Mouse (Mus musculus): ENCODE data around the gene Smoc2. TPM values are rescaled to one million over a fixed set of nuclear protein-coding genes. Genes with fewer than 3 reads are reported as not detected.

The Smoc2 gene
- 0.57 and 0.92 TPM in 2 replicates for polyA plus RNA-seq (2014; fragmentation: Nextera tagmentation; extraction: Ambion mirVana)

- H3K27ac ChIP-seq (replicated peaks; ENCODE audit: low read depth, low read length): no peak within 1 kb of the TSS
- DNase-seq (peak; percentile 45), ATAC-seq (ENCODE audit: low FRiP score, low TSS enrichment) (peak; percentile 20; the same call in 1 of the 2 replicates)
- H3K4me2 ChIP-seq (ENCODE audit: low read length): peak within 1 kb of the TSS; percentile 73
- no peaks in the 10 kb centered on the region for H3K9me3 ChIP-seq (ENCODE audit: control insufficient read depth, low read length)
- H3K4me1 ChIP-seq (ENCODE audit: control insufficient read depth, insufficient read depth, low read length): no peaks in the 10 kb centered on the region
- H3K27me3 ChIP-seq (ENCODE audit: control insufficient read depth, insufficient read depth, low read length): peaks cover 48% of the 10 kb centered on the region
- WGBS: under 1% methylated on average over 61 of the region's 61 CpGs
- no peaks in the 10 kb centered on the region for H3K36me3 ChIP-seq (ENCODE audit: control insufficient read depth, insufficient read depth, low read length)
- peak within 1 kb of the TSS; percentile 16; the same call in 1 of the 2 replicates for H3K9ac ChIP-seq (replicated peaks; ENCODE audit: low read length)
- peak within 1 kb of the TSS; percentile 40 for H3K4me3 ChIP-seq (replicated peaks; ENCODE audit: low read depth, low read length)
These were observed at the start of gene Smoc2 for GRCm38 (mm10) chr17:14279177-14279965. TSS of gene Smoc2 (plus strand) at chr17:14279506.

- H3K4me3 ChIP-seq (replicated peaks; ENCODE audit: low read depth, low read length): no peak overlapping the region
- no peaks in the 10 kb centered on the region for H3K36me3 ChIP-seq (ENCODE audit: control insufficient read depth, insufficient read depth, low read length)
- DNase-seq (no peak), ATAC-seq (ENCODE audit: low FRiP score, low TSS enrichment) (no peak)
- no peak overlapping the region for H3K4me2 ChIP-seq (ENCODE audit: low read length)
- H3K4me1 ChIP-seq (ENCODE audit: control insufficient read depth, insufficient read depth, low read length): no peaks in the 10 kb centered on the region
- no peaks in the 10 kb centered on the region for H3K27me3 ChIP-seq (ENCODE audit: control insufficient read depth, insufficient read depth, low read length)
- no peak overlapping the region for H3K9ac ChIP-seq (replicated peaks; ENCODE audit: low read length)
- H3K27ac ChIP-seq (replicated peaks; ENCODE audit: low read depth, low read length): no peak overlapping the region
- WGBS: 20% methylated on average over 13 of the region's 13 CpGs
- H3K9me3 ChIP-seq (ENCODE audit: control insufficient read depth, low read length): no peaks in the 10 kb centered on the region
These were observed 48.4 kb upstream of the Smoc2 start for GRCm38 (mm10) chr17:14230698-14231430.

GRCm38 (mm10) chr17:14232629-14233028 is 46.7 kb upstream of the Smoc2 start:
- Histone ChIP-seq H3K9me3 (ENCODE audit: control insufficient read depth, low read length) (no peaks in the 10 kb centered on the region), H3K4me1 (ENCODE audit: control insufficient read depth, insufficient read depth, low read length) (no peaks in the 10 kb centered on the region), H3K4me2 (ENCODE audit: low read length) (no peak overlapping the region), H3K4me3 (replicated peaks; ENCODE audit: low read depth, low read length) (no peak overlapping the region), H3K27me3 (ENCODE audit: control insufficient read depth, insufficient read depth, low read length) (no peaks in the 10 kb centered on the region), H3K9ac (replicated peaks; ENCODE audit: low read length) (no peak overlapping the region), H3K36me3 (ENCODE audit: control insufficient read depth, insufficient read depth, low read length) (no peaks in the 10 kb centered on the region), H3K27ac (replicated peaks; ENCODE audit: low read depth, low read length) (no peak overlapping the region)
- DNase-seq: peak; percentile 89
- ATAC-seq (ENCODE audit: low FRiP score, low TSS enrichment): no peak
- WGBS: 56% methylated on average over 3 of the region's 3 CpGs

- Histone ChIP-seq H3K4me2 (ENCODE audit: low read length) (no peak overlapping the region), H3K9me3 (ENCODE audit: control insufficient read depth, low read length) (no peaks in the 10 kb centered on the region), H3K4me3 (replicated peaks; ENCODE audit: low read depth, low read length) (no peak overlapping the region), H3K27me3 (ENCODE audit: control insufficient read depth, insufficient read depth, low read length) (no peaks in the 10 kb centered on the region), H3K9ac (replicated peaks; ENCODE audit: low read length) (no peak overlapping the region), H3K36me3 (ENCODE audit: control insufficient read depth, insufficient read depth, low read length) (no peaks in the 10 kb centered on the region), H3K27ac (replicated peaks; ENCODE audit: low read depth, low read length) (no peak overlapping the region), H3K4me1 (ENCODE audit: control insufficient read depth, insufficient read depth, low read length) (no peaks in the 10 kb centered on the region)
- DNase-seq (no peak), ATAC-seq (ENCODE audit: low FRiP score, low TSS enrichment) (no peak)
- WGBS: 59% methylated on average over 4 of the region's 4 CpGs
These were observed 45.6 kb upstream of the Smoc2 start for GRCm38 (mm10) chr17:14233658-14234057.

GRCm38 (mm10) chr17:14234774-14235389 is 44.4 kb upstream of the Smoc2 start:
- Histone ChIP-seq H3K36me3 (ENCODE audit: control insufficient read depth, insufficient read depth, low read length) (no peaks in the 10 kb centered on the region), H3K27ac (replicated peaks; ENCODE audit: low read depth, low read length) (no peak overlapping the region), H3K9ac (replicated peaks; ENCODE audit: low read length) (no peak overlapping the region), H3K4me1 (ENCODE audit: control insufficient read depth, insufficient read depth, low read length) (no peaks in the 10 kb centered on the region), H3K27me3 (ENCODE audit: control insufficient read depth, insufficient read depth, low read length) (no peaks in the 10 kb centered on the region), H3K4me2 (ENCODE audit: low read length) (no peak overlapping the region), H3K4me3 (replicated peaks; ENCODE audit: low read depth, low read length) (no peak overlapping the region), H3K9me3 (ENCODE audit: control insufficient read depth, low read length) (no peaks in the 10 kb centered on the region)
- no peak for DNase-seq
- WGBS: 75% methylated on average over 12 of the region's 12 CpGs
- no peak for ATAC-seq (ENCODE audit: low FRiP score, low TSS enrichment)

GRCm38 (mm10) chr17:14237134-14237533 is 42.2 kb upstream of the Smoc2 start:
- DNase-seq (no peak), ATAC-seq (ENCODE audit: low FRiP score, low TSS enrichment) (no peak)
- Histone ChIP-seq H3K4me3 (replicated peaks; ENCODE audit: low read depth, low read length) (no peak overlapping the region), H3K36me3 (ENCODE audit: control insufficient read depth, insufficient read depth, low read length) (no peaks in the 10 kb centered on the region), H3K9ac (replicated peaks; ENCODE audit: low read length) (no peak overlapping the region), H3K4me2 (ENCODE audit: low read length) (no peak overlapping the region), H3K27me3 (ENCODE audit: control insufficient read depth, insufficient read depth, low read length) (no peaks in the 10 kb centered on the region), H3K27ac (replicated peaks; ENCODE audit: low read depth, low read length) (no peak overlapping the region), H3K9me3 (ENCODE audit: control insufficient read depth, low read length) (no peaks in the 10 kb centered on the region), H3K4me1 (ENCODE audit: control insufficient read depth, insufficient read depth, low read length) (no peaks in the 10 kb centered on the region)
- 89% methylated on average over 6 of the region's 6 CpGs for WGBS

- Histone ChIP-seq H3K27me3 (ENCODE audit: control insufficient read depth, insufficient read depth, low read length) (no peaks in the 10 kb centered on the region), H3K4me2 (ENCODE audit: low read length) (no peak overlapping the region), H3K36me3 (ENCODE audit: control insufficient read depth, insufficient read depth, low read length) (no peaks in the 10 kb centered on the region), H3K4me3 (replicated peaks; ENCODE audit: low read depth, low read length) (no peak overlapping the region), H3K9ac (replicated peaks; ENCODE audit: low read length) (no peak overlapping the region), H3K4me1 (ENCODE audit: control insufficient read depth, insufficient read depth, low read length) (no peaks in the 10 kb centered on the region), H3K9me3 (ENCODE audit: control insufficient read depth, low read length) (no peaks in the 10 kb centered on the region), H3K27ac (replicated peaks; ENCODE audit: low read depth, low read length) (no peak overlapping the region)
- DNase-seq: no peak
- 93% methylated on average over 10 of the region's 10 CpGs for WGBS
- no peak for ATAC-seq (ENCODE audit: low FRiP score, low TSS enrichment)
These were observed 39.3 kb upstream of the Smoc2 start for GRCm38 (mm10) chr17:14239960-14240359.

GRCm38 (mm10) chr17:14242634-14243033 is 36.7 kb upstream of the Smoc2 start:
- no peaks in the 10 kb centered on the region for H3K9me3 ChIP-seq (ENCODE audit: control insufficient read depth, low read length)
- H3K4me2 ChIP-seq (ENCODE audit: low read length): no peak overlapping the region
- ATAC-seq (ENCODE audit: low FRiP score, low TSS enrichment) (no peak), DNase-seq (no peak)
- no peaks in the 10 kb centered on the region for H3K27me3 ChIP-seq (ENCODE audit: control insufficient read depth, insufficient read depth, low read length)
- no peak overlapping the region for H3K9ac ChIP-seq (replicated peaks; ENCODE audit: low read length)
- no peak overlapping the region for H3K4me3 ChIP-seq (replicated peaks; ENCODE audit: low read depth, low read length)
- H3K4me1 ChIP-seq (ENCODE audit: control insufficient read depth, insufficient read depth, low read length): no peaks in the 10 kb centered on the region
- no peaks in the 10 kb centered on the region for H3K36me3 ChIP-seq (ENCODE audit: control insufficient read depth, insufficient read depth, low read length)
- WGBS: 90% methylated on average over 8 of the region's 8 CpGs
- H3K27ac ChIP-seq (replicated peaks; ENCODE audit: low read depth, low read length): no peak overlapping the region

Measured in midbrain, embryonic 14.5 days (tissue).